Mouse (Mus musculus): ENCODE measurements around the gene P2ry12. TPM values are rescaled to one million over a fixed set of nuclear protein-coding genes. Genes with fewer than 3 reads are reported as not detected.

Gene P2ry12
- total and polyA plus RNA-seq, 2 experiments: 1.7 to 2.3 TPM

DNA sequence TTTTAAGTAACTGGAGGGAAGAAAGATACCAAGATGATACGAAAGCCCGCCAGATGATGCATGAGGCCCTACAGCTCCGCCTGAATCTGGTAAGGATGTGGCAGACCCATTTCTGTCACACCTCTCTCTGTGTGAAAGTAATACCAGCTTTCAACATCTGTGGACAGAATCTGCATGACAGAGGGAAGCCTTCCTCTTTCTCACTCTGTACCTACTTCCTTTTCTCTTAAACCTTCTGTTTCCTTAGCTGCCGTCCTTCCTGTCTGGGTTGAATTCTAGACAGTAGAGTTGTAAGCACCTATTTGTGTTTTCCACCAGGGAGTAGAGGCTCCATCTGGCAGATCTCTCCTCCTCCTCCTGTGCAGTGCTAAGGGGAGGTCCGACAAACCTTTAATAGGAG is 1.9 kb downstream of the P2ry12 start:
- Histone ChIP-seq H3K4me1 (ENCODE audit: control insufficient read depth, insufficient read depth, low read length) (no peaks in the 10 kb centered on the region), H3K27me3 (ENCODE audit: control insufficient read depth, insufficient read depth, low read length) (no peaks in the 10 kb centered on the region), H3K36me3 (ENCODE audit: control insufficient read depth, insufficient read depth, low read length) (no peaks in the 10 kb centered on the region), H3K79me2 (ENCODE audit: control insufficient read depth, insufficient read depth, low read length) (no peaks in the 10 kb centered on the region), H3K27ac (replicated peaks; ENCODE audit: insufficient read depth, low read depth, low read length) (no peak overlapping the region), H3K9ac (ENCODE audit: low read depth, low read length) (no peak overlapping the region), H3K4me3 (ENCODE audit: insufficient read depth, low read depth, low read length) (no peak overlapping the region)
- no peak for TF ChIP-seq POLR2A (IDR thresholded peaks at IDR 0.05; ENCODE audit: extremely low read depth, insufficient read depth, low read length)
- TF ChIP-seq CTCF (IDR thresholded peaks at IDR 0.05; ENCODE audit: low read depth, low read length): no peak
- peak; percentile 20 for DNase-seq (ENCODE audit: extremely low read depth, low read depth, low spot score)
- WGBS: 77% methylated on average over 5 of the region's 5 CpGs

DNA sequence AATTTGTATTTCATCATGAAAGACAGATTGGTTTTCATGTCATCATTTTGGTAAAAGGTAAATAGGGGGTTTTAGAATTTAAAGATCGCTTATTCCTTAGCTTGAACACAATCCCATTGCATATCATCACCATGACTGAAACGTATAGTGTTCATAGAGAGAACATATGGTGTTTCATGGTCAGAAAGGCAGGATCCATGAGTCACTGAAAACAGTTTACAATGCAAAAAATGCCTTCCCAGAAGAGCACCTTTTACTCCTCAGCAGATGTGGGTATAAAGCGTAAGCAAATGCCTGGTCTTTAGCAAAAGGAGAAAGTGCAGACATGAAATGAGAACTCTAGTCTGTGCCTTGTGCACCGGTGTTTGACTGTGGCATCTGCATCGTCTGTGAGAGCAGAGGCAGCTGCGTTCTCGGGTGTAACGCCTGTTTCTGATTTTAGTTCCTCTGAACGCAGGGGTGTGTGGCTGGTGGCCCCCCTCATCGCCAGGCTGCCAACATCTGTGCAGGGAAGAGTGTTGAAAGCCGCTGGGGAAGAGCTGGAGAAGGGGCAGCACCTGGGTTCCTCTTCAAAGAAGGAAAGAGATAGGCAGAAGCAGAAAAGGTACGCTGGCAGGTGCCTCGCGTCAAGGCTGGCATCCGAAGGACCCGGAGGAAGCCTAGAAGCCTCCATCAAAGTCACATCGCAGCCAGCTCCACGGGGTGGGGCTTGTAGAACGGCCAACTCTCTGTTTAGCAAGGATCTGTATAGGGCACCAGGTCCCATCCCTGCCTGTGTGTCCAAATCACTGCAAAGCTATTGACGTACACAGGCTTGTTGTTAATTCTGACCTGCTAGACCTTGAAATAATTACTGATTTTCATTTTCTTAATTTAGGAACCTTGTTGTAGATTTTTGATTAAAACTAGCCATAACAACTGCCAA is 4.7 kb downstream of the P2ry12 start:
- TF ChIP-seq POLR2A (IDR thresholded peaks at IDR 0.05; ENCODE audit: extremely low read depth, insufficient read depth, low read length): no peak
- no peak for TF ChIP-seq CTCF (IDR thresholded peaks at IDR 0.05; ENCODE audit: low read depth, low read length)
- Histone ChIP-seq H3K79me2 (ENCODE audit: control insufficient read depth, insufficient read depth, low read length) (no peaks in the 10 kb centered on the region), H3K4me1 (ENCODE audit: control insufficient read depth, insufficient read depth, low read length) (no peaks in the 10 kb centered on the region), H3K4me3 (ENCODE audit: insufficient read depth, low read depth, low read length) (no peak overlapping the region), H3K27ac (replicated peaks; ENCODE audit: insufficient read depth, low read depth, low read length) (no peak overlapping the region), H3K36me3 (ENCODE audit: control insufficient read depth, insufficient read depth, low read length) (no peaks in the 10 kb centered on the region), H3K27me3 (ENCODE audit: control insufficient read depth, insufficient read depth, low read length) (no peaks in the 10 kb centered on the region), H3K9ac (ENCODE audit: low read depth, low read length) (no peak overlapping the region)
- WGBS: 91% methylated on average over 20 of the region's 20 CpGs
- no peak for DNase-seq (ENCODE audit: extremely low read depth, low read depth, low spot score)

DNA sequence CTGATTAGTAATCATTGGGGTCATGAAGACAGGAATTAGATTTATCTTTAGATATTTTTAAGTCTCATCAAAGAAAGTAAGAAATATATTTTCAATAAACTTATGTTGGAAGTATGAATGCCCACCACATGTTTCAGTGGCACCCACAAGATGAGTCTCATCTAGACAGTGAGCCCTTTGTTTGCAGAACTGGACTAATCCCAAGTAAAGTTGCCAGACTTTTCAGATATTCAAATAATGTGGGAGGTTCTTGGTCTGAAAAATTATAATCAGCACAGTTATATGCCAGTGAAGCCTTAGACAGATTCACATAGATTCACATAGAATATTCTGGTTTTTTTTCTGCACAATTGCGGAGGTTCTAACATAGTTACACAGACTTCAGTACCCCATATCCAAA is 12.2 kb downstream of the P2ry12 start:
- DNase-seq (ENCODE audit: extremely low read depth, low read depth, low spot score): no peak
- H3K4me1 ChIP-seq (ENCODE audit: control insufficient read depth, insufficient read depth, low read length): no peaks in the 10 kb centered on the region
- no peaks in the 10 kb centered on the region for H3K27me3 ChIP-seq (ENCODE audit: control insufficient read depth, insufficient read depth, low read length)
- no peak overlapping the region for H3K4me3 ChIP-seq (ENCODE audit: insufficient read depth, low read depth, low read length)
- H3K79me2 ChIP-seq (ENCODE audit: control insufficient read depth, insufficient read depth, low read length): no peaks in the 10 kb centered on the region
- H3K9ac ChIP-seq (ENCODE audit: low read depth, low read length): no peak overlapping the region
- no peaks in the 10 kb centered on the region for H3K36me3 ChIP-seq (ENCODE audit: control insufficient read depth, insufficient read depth, low read length)
- 100% methylated on average over 1 of the region's 1 CpGs for WGBS
- no peak for TF ChIP-seq CTCF (IDR thresholded peaks at IDR 0.05; ENCODE audit: low read depth, low read length)
- no peak for TF ChIP-seq POLR2A (IDR thresholded peaks at IDR 0.05; ENCODE audit: extremely low read depth, insufficient read depth, low read length)
- no peak overlapping the region for H3K27ac ChIP-seq (replicated peaks; ENCODE audit: insufficient read depth, low read depth, low read length)

DNA sequence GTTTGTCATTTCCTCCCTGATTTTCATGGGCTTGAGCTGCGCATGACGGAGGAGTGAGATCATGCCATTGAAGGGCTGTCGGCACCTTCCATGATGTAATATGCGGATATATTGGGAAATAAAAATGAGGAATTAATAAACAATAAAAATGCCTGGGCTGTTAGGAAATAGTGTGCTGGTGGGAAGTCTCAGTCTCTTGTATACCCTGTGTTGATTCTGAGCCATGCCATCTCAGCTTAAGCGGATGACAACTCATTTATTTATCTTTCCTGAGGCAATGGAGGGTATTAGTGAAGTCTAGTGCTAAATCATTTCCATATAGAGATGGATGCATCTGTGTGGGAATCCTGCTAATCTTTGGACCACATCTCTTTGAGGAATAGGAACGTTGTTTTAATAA is 14.6 kb downstream of the P2ry12 start:
- H3K27me3 ChIP-seq (ENCODE audit: control insufficient read depth, insufficient read depth, low read length): no peaks in the 10 kb centered on the region
- H3K79me2 ChIP-seq (ENCODE audit: control insufficient read depth, insufficient read depth, low read length): no peaks in the 10 kb centered on the region
- H3K4me1 ChIP-seq (ENCODE audit: control insufficient read depth, insufficient read depth, low read length): no peaks in the 10 kb centered on the region
- no peak for DNase-seq (ENCODE audit: extremely low read depth, low read depth, low spot score)
- no peak overlapping the region for H3K4me3 ChIP-seq (ENCODE audit: insufficient read depth, low read depth, low read length)
- no peak for TF ChIP-seq POLR2A (IDR thresholded peaks at IDR 0.05; ENCODE audit: extremely low read depth, insufficient read depth, low read length)
- no peak for TF ChIP-seq CTCF (IDR thresholded peaks at IDR 0.05; ENCODE audit: low read depth, low read length)
- H3K36me3 ChIP-seq (ENCODE audit: control insufficient read depth, insufficient read depth, low read length): no peaks in the 10 kb centered on the region
- 94% methylated on average over 6 of the region's 6 CpGs for WGBS
- no peak overlapping the region for H3K9ac ChIP-seq (ENCODE audit: low read depth, low read length)
- no peak overlapping the region for H3K27ac ChIP-seq (replicated peaks; ENCODE audit: insufficient read depth, low read depth, low read length)

DNA sequence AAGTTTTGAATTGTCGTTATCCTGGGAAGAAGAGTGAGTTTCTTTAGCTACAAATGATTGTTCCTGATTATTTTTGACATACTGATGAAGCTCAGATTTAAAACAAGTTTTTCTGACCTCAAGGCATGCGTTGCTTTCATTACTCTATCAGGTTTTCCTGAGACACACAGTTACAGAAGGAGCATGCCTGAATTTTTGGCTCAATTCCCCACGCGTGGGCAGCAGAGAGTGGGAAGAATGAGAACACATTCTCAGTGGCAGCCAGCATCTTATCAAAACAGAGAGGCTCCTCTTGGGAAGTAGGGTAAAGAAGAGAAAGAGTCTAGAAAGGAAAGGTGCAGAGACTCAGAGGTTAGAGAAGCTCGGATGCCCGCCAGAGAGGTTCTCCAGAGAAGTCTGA is 19.3 kb downstream of the P2ry12 start:
- Histone ChIP-seq H3K4me3 (ENCODE audit: insufficient read depth, low read depth, low read length) (no peak overlapping the region), H3K27me3 (ENCODE audit: control insufficient read depth, insufficient read depth, low read length) (no peaks in the 10 kb centered on the region), H3K27ac (replicated peaks; ENCODE audit: insufficient read depth, low read depth, low read length) (no peak overlapping the region), H3K9ac (ENCODE audit: low read depth, low read length) (no peak overlapping the region), H3K4me1 (ENCODE audit: control insufficient read depth, insufficient read depth, low read length) (no peaks in the 10 kb centered on the region), H3K36me3 (ENCODE audit: control insufficient read depth, insufficient read depth, low read length) (no peaks in the 10 kb centered on the region), H3K79me2 (ENCODE audit: control insufficient read depth, insufficient read depth, low read length) (no peaks in the 10 kb centered on the region)
- WGBS: 81% methylated on average over 6 of the region's 6 CpGs
- TF ChIP-seq CTCF (IDR thresholded peaks at IDR 0.05; ENCODE audit: low read depth, low read length) (no peak), POLR2A (IDR thresholded peaks at IDR 0.05; ENCODE audit: extremely low read depth, insufficient read depth, low read length) (no peak)
- DNase-seq (ENCODE audit: extremely low read depth, low read depth, low spot score): no peak

DNA sequence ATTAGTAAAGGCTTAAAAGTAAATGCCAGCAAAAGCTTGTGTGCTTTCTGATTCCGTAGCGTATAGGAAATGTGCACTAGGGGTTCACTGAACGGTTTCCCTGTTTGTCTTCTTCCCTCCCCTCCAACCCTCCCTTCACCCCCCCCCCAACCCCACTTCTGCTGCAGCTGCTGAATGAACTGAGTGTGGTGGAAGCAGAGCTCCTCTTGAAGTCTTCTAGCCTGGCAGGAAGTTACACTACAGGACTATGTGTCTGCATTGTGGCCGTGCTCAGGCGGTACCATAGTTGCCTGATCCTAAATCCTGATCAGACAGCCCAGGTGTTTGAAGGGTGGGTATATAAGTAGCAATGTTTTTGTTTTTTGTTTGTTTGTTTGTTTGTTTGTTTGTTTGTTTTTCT is 27.8 kb downstream of the P2ry12 start:
- Histone ChIP-seq H3K36me3 (ENCODE audit: control insufficient read depth, insufficient read depth, low read length) (no peaks in the 10 kb centered on the region; the same call in 1 of the 2 replicates), H3K79me2 (ENCODE audit: control insufficient read depth, insufficient read depth, low read length) (no peaks in the 10 kb centered on the region), H3K27ac (replicated peaks; ENCODE audit: insufficient read depth, low read depth, low read length) (no peak overlapping the region), H3K4me3 (ENCODE audit: insufficient read depth, low read depth, low read length) (no peak overlapping the region), H3K9ac (ENCODE audit: low read depth, low read length) (no peak overlapping the region), H3K27me3 (ENCODE audit: control insufficient read depth, insufficient read depth, low read length) (no peaks in the 10 kb centered on the region), H3K4me1 (ENCODE audit: control insufficient read depth, insufficient read depth, low read length) (no peaks in the 10 kb centered on the region)
- no peak for DNase-seq (ENCODE audit: extremely low read depth, low read depth, low spot score)
- TF ChIP-seq CTCF (IDR thresholded peaks at IDR 0.05; ENCODE audit: low read depth, low read length) (no peak), POLR2A (IDR thresholded peaks at IDR 0.05; ENCODE audit: extremely low read depth, insufficient read depth, low read length) (no peak)
- WGBS: 82% methylated on average over 5 of the region's 5 CpGs
